Mouse (Mus musculus): ENCODE measurements at regions not wholly inside any gene's neighbourhood (a gene's known extent, or its start where the extent isn't known, plus 50 kb on each side); places are given as distances from the start of the nearest gene placed in this dataset.

DNA sequence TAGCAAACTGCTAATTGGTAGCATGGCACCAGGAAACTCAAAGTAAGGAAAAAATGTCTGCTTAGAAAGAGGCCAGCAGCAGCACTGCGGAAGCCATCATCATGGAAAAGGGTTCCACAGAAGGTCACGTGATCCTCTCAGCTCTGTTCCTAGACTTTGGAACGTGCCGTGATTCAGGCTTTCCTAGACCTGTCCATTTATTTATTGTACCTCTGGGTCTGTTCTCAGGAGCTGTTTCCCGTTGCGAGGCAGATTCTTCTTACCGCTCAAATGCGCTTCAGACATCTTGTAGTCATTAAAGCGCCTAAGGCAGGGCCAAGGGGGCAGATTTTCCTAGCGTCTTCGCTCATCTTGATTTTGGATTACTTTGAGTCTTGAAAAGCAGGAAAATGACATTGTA lies 365.0 kb upstream of the Adgrl2 start:
- no peak for DNase-seq

DNA sequence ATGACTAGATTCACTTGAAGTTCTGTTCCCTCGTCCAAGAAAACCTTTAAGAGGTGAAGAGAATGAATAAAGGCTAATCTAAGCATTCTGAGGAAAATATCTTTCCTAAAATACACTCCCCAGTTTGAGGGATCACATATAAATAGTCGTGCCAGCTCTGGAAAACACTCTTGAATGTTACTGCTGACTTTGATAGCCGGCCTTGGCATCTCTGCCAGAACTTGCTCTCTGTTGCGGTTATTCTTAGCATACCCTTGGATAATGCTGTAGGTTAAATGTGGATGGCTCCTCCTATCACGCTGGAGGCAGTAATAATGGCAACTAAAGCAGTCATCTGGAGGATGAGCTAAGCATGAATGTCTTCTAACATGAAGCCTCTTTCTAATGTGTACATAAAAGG lies 363.6 kb upstream of the Adgrl2 start:
- no peak for DNase-seq

DNA sequence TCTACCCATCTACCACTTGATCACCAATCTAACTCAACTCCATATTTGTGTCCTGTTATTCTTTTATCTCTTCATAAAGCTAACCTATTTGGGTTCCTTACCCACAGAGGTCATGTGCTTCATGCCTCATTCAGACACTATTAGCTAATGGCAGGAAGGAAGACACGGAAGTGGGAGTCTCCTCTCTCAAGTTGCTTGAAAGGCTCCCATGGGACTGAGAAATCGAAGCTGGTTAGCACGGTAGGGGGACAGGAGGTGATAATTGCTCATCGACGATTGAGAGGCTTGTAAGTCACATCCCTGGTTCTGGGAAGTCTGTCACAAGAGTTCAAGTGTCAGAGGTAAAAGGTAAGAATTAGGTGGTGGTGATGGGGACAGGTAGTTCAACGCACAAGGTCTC lies 362.2 kb upstream of the Adgrl2 start:
- no peak for DNase-seq

DNA sequence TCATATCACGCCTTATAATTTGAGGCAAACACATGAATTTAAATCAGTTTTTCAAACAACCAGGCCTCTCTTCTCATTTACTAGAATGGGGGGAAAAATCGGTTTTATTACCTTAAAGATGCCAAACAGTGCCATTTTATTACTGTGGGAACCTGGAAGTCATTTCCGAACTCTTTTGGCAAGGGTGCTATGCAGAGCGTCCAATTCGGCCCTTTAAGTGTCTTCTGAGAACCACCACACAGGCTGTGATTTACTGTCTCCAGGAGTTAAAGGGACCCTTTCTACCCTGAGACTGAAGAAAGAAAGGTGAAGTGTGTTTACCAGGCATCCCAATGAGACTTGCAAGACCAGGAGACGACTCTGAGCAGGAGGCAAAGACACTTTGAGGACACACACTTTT lies 359.4 kb upstream of the Adgrl2 start:
- DNase-seq, result no peak

DNA sequence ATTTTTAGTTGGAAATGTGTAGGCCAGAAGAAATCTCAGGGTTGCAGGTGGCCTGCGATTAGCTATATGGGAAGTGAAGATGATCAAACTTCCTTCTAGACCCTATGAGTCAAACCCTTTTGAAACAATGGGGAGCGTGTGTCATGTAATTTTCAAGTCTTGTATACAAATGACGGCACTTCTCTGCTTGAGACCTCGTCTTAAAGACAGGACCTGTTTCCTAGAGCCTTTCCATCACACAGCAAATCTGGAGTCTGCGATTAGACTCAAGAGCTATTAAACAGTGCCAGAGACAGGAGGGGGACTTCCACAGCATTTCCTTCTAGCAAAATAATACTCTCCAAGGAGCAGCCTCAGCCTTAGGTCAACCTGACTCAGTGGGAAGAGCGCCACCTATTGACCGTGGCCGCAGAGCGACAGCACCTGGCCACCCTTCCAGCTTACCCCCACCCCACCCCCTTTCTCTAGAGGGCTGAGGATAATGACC lies 358.9 kb upstream of the Adgrl2 start:
- no peak for DNase-seq

DNA sequence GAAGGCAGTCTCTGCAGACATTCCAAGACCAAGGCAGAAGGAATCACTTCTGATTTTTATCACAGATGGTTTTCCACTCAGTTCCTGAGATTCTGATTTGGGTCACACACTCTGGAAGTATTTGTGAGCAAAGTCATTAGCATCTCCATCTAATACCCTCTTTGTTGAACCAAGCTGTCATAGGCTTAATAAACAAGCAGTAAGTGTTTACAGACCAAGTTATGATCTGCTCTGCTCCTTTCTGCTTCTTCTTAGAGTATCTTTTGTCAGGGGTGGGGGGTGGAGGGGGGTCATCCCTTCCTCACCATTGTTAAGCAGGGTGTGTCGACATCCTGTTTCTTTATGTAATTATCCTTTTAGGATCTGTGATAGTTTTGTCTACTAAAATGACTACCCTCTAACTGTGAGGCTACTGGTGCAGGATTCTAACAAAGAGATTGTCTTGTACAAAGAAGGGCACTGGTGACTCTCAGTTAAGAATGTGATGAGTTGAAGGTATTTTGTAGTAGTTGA lies 358.2 kb upstream of the Adgrl2 start:
- DNase-seq, result no peak

DNA sequence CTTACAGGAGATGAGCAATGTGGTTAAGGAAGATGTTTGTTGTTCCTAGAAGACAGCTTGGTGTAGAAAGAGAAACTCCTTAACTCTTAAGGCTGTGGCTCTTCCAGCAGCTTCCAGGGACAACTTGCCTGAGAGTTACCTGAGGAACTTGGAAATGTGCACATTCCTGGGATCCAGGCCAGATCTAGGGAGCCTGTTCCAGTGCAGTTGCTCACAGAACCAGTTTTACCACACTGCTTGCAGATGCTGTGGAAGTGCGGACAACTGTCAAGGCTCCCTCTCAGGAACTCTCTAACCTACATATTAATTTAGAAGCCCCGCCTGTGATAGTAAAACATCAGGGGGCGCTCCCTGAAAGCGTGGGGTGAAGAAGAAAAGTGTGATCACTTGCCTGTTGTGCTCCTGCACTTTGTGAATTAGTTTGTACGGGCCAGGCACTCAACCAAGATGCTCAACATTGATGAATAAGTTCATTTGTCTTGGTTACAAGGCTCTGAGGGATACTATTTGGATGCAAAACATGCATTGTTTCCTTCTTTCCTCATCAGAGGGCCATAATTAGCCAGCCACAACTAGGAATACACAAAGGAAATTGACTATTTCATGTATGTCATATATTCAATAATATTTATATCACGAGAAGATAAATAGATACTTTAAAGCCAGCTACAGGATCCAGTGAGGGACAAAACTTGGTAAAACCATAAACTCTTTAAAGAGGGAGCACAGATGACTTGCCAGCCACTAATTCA lies 357.1 kb upstream of the Adgrl2 start:
- no peak for DNase-seq

DNA sequence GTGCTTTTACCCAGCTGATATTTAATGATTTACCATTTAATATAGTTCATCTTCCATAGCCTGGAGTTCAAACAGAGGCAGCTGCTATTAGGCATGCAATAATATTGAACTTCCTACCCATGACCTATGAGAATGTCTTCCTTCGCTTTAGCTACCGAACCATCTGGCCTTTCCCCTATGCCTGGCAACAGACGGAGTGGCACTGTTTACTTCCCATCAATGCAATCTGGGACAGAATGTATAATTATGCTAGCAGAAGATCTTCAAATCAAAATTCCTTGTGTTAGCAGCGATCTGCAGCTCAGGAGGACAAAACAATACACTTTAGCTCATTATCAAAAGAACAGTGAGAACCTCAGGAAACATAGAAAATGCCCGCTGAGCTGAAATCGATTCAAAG lies 352.2 kb upstream of the Adgrl2 start:
- DNase-seq, result no peak

DNA sequence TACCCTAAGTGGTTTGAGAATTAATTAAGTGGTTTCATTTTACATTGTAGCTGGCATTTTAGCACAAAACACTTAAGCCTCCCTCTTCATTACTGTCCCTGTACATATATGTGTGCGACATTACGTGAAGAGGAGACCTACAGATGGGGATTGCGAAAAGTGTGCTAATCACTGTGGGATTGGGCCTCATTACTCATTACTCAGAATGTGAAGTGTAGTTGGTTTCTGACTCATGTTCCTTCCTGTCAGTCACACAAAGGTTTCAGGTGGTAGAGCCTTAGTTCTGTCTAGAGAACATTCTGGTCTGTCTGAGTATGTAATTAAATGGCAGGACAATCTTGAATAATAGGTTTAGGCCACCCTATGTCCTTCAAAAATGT lies 349.0 kb upstream of the Adgrl2 start:
- DNase-seq, result no peak

DNA sequence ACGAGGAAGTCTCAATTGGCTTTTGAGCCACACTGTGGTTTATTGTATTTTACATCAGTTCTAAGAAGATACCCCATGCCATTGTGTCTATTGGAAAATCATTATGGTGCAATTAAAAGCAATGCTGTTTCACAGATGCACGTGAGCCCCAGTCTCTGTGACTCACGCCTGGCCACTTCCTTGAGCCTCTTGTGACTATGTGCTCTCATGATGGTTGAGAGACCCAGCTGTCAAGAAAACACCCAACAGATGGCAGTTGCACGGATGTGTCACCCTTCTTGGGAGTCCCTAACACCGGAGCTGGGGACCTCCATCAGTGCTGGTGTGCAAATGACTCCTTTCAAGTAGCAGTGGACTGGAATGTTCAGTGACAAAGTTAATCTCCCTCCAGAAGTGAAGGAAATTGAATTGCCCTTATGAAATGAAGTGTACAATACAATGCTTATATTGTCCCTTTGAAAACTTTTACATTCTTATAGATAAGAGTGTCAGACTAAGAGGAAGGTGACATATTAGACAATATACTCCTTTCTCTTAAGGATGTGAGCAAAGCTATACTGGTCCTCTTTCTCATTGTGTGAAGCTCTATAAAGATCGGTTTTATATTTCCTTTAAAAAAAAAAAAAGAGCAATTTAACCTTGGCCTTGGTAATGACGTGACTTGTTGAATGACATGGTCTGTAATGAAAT lies 348.5 kb upstream of the Adgrl2 start:
- no peak for DNase-seq

DNA sequence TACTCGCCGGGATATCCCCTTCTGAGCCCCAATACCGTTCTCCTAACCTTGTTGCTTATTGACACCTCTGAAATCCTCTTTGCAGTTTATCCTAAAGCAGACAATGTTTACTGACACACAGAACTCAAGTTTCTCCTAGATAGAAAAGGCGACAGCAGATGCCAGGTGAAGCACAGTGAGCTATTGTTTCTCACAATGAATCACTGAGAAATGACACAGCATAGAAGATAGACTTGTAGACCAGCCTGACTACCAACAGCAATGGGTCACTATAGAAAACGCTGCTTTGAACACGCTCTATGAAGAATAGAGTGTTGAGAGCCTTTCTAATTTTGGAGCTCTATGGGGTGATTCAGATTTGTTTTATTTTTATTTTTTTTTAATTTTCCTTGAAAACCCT lies 344.9 kb upstream of the Adgrl2 start:
- no peak for DNase-seq

DNA sequence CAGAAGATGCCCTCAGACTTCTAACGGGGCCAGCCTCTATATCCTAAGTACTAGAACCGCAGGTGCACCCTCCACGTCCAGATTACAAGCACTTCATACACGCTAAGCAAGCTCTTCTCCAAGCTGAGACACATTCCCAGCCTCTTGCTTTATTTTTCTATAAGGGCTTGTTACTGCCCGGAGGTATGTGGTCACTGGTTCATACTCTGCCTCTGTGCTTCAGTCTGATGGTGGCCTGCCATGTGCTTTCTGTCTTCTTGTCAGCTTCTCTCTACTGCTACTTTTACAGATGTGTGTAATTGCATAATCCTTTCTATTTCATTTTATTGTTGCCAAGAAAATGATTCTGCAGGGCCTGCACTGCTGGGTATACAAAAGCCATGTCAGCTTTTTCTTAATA lies 343.3 kb upstream of the Adgrl2 start:
- DNase-seq, result no peak

DNA sequence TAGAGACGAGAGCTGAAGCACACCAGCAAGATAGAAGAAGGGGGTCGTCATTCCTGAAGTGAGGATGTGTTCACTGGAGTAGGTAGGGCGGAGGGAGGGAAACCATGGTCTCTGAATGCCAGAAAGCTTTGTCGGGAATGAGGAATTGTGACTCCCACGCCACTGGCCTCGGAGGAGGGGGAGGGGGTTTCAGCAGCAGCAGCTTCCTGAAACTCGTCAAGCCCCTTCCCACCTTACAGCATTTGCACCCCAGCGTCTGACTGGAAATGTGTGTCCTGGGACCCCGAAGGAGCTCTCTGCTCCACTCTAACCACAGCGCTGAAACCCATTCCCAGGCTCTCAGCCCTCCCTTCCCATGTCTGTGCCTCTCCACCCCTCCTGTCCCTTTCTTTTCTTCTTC lies 342.8 kb upstream of the Adgrl2 start:
- DNase-seq, result no peak

DNA sequence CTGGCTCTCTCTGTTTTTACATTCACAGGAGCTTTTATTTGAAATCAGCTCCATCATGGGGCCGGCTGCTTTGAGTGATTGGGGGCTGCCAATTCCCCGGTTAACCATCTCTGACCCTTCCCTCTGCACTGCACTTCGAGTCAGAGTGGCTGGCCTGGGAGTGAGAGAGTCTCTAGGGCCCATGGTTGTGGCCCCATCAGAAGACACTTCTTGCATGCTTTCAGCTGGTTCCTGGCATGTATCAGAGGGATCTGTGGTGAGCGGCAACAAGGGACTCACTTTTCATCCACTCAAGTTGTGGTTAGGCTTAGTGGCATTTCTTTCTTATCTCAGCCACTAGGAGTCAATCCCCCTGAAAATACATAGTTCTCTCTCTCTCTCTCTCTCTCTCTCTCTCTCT lies 341.8 kb upstream of the Adgrl2 start:
- no peak for DNase-seq

DNA sequence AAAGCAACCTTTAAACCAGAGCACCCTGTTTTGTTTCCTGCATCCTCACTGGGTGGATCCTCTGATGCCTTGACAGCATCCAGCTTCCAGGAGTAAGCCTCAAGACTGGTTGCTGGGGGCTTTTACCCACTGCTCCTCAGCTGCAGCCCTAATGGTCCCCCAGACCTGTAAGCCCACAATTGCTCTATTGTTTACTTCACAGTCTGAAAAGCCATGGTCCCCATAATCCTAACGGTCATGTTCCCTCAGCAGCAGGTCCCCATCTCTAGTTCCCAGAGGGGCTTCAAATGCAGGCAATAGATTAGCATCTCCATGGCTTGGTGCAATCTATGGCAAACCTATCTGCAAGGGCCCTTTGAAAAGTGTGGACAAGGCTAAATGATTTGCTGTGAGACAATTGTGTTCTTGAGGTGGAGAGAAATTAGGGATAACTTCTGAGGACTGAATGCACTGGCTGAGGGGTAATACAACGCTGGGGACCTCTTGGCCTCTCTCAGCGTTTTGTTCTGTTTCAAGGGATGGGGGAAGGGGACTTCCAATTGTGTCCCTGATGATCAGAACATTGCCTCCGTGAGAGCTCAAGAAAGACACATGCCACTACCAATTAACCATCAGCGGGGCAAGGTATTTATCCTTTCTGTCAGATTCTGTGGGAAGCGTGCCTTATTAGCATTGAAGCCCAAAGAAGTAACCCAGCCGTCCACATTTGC lies 341.1 kb upstream of the Adgrl2 start:
- no peak for DNase-seq

DNA sequence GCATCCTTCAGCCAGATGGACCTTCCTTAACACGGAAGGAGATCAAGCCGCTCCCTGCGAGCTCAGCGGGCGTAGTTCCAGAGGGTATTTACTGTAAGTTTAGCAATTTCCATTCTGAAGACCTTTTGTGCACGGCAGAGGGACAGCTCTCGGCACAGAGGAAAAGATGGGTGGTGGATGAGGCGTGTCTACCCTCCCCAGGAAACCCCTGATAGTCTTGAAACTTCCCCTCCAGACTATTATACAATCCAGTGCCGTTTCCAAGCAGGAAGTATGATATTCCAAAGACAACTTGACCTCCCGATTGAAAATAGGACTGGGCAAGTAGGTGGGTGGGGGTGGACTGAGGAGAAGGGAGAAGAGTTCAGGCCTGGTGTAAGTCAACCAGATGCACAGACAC lies 340.4 kb upstream of the Adgrl2 start:
- no peak for DNase-seq

DNA sequence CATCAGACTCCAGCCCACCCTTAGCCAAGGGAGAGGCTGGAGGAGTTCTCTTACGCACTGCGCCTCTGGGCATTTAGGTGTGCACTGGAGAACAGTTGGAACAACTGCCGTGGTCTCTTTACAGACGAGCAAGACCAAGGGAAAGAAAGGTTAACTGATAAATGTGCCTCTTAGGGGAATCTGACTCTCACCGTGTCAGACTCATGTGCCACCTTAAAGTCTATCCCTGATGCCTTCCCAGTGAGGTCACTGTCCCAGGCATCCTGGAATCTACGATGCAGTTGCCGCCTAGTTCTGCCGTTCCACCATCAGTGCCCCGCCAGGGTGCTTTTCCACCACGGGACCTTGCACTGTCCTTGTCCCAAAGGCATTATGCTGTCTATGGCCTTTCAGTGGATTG lies 339.7 kb upstream of the Adgrl2 start:
- no peak for DNase-seq

DNA sequence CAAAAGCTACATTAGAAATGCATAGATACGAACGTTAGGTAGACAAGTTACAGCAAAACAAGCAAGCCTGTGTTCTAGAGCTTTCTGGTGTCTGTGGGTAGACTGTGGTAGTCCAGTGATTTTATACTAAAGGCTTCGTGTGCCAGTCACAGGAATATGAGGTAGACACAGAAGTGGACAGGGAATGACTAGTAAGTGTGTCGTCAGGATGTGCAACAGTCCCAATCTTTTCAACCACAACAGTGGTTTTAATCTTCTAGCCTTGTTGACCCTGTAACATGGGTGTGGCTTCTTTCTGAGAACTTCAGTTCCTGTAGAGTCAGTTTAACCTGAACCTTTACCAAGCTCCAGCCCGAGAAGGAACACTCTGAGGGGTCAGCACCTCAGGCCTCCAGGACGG lies 339.3 kb upstream of the Adgrl2 start:
- DNase-seq, result no peak

DNA sequence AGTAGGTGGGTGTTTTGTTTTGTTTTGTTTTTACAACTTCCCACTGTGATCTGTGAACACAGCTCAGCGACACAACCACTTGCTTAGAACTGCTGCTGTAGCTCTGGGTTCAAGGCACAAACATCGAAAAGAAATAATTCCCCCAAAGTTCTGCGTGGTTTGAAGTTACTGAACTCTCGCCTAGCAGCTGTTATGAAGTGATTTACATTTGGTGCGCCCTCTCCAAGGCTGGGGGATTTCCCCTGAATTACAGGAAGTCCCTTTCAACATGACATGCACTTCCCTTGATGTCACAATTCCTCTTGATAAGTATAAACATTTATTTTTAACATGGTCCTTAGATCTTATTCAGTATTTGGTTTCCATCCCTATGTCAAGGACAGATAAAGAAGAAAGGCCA lies 336.3 kb upstream of the Adgrl2 start:
- DNase-seq, result no peak

DNA sequence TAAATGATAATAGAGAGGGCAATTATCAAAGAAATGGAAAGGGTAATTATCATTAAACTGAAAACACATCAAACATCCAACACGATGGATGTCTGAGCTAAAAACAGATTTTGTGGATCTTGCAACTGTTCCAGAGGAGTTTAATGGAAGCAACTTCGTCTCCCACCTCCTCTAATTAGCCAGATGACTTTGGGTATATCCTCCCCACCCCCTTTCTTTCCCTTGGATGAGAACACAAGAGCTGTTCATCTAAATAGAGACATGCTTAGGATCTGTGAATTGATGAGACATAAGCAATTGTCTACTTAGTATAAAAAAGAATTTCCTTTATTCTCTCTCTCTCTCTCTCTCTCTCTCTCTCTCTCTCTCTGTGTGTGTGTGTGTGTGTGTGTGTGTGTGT lies 333.7 kb upstream of the Adgrl2 start:
- DNase-seq, result no peak

DNA sequence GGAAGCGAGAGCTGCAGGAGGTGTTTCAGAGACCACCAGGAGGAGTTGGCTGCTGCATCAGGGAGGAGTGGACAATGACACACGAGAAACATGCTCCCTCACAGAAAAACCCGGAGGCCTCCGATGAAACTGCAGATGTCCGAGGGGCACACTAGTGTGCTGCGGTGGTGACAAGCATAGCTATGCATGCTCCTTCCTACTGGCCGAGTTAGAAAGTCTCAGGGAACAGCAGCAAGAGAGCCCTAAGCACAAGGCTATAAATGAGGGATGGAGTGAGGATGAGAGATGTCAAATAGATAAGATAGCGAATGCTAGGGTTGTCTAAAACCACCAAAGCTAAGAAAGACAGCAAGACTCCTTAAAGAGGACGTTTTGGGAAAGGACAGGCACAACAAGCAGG lies 328.4 kb upstream of the Adgrl2 start:
- DNase-seq, result no peak

DNA sequence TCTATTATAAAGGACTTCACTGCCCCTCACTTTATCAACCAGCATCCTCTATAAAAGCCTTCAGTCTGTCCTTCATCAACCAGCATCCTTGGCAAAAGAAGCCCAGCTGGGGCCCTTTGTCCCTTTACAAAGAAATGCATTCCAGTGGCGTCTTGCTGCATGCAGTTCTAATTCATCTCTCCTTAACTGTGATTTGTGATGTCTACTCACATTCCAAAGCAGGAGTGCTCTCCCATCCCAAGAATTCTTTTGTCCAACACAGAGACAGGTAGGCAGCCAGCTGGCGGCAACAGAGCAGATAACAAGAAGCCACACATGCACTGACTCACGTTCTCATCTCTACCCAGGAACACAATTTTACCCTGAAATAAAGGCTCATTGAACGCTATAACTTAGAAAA lies 323.9 kb upstream of the Adgrl2 start:
- no peak for DNase-seq

DNA sequence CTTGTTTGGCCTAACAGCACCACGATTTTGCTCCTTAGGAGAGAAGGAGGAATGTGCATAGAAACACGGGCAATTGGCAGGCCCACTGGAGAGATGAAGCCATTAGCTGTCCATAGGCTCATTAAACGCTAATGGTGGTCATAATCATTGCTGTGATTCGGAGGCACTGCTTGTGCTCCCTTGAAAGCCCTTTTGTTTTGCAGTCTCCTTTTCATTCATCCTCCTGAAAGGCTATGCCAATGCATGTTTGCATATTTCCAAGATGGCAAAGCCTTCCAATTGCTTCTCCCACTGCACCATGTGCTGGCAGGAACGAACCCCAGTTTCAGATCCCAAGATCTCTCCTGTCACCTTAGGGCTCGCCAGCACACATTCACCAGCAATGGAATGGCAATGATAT lies 322.9 kb upstream of the Adgrl2 start:
- no peak for DNase-seq

DNA sequence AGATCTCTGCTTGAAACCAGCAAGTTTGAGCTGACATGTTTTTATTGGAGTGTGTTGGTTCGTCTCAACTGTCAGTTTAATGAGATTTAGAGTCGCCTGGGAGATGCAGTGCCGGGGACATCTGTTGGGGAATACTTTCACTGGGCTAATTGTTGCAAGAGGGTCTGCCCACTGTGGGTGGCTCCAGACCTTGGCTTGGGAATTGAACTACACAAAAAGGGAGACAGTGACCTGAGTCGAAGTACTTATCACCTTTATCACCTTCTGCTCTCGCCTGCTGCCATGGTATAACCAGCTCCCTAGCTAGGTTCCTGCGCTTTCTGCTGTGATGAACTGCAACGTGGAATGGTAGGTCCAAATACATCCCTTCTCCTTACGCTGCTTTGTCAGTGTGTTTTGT lies 321.2 kb upstream of the Adgrl2 start:
- no peak for DNase-seq

Measured in cerebellum, postnatal 36 days (tissue).